Mouse (Mus musculus): ENCODE results near the gene Ndufs7.

The Ndufs7 gene

GRCm38 (mm10) chr10:80295618-80296425 is 46.9 kb downstream of the Ndufs7 start, which contains the start of gene Apc2:
Gene Apc2 (plus strand): TSS chr10:80295977.
- peak; percentile 72 to 84 for DNase-seq

GRCm38 (mm10) chr10:80296824-80297223 is 47.9 kb downstream of the Ndufs7 start:
- no peak for DNase-seq

- no peak for DNase-seq
These were observed 48.7 kb downstream of the Ndufs7 start for GRCm38 (mm10) chr10:80297526-80298133.

GRCm38 (mm10) chr10:80298571-80299281 is 49.8 kb downstream of the Ndufs7 start:
- no peak for DNase-seq

- no peak for DNase-seq
These were observed 50.4 kb downstream of the Ndufs7 start for GRCm38 (mm10) chr10:80299301-80299700.

- DNase-seq = no peak
These were observed 50.9 kb downstream of the Ndufs7 start for GRCm38 (mm10) chr10:80299824-80300223.

- DNase-seq = no peak
These were observed 51.8 kb downstream of the Ndufs7 start for GRCm38 (mm10) chr10:80300672-80301181.

GRCm38 (mm10) chr10:80301256-80302081 is 52.5 kb downstream of the Ndufs7 start:
- DNase-seq = no peak

GRCm38 (mm10) chr10:80302082-80302355 is 53.1 kb downstream of the Ndufs7 start:
- no peak for DNase-seq

GRCm38 (mm10) chr10:80302471-80302881 is 53.6 kb downstream of the Ndufs7 start:
- DNase-seq = peak; percentile 68 to 81

- no peak for DNase-seq
These were observed 55.5 kb downstream of the Ndufs7 start for GRCm38 (mm10) chr10:80304458-80304857.

GRCm38 (mm10) chr10:80304862-80305261 is 55.9 kb downstream of the Ndufs7 start:
- DNase-seq = peak in 1 of 2 experiments; percentile 71
